Mouse (Mus musculus) G1E (cell line): ENCODE measurements around the gene Ugt1a6b.

Experiments used
- CTCF ChIP-seq: IDR thresholded peaks from 2 replicates; pipeline ENCODE4 v1.5.1; 2012; ENCODE audit warnings: low read depth, low read length, inconsistent platforms, mixed read lengths
- GATA1 ChIP-seq: IDR thresholded peaks from 2 replicates; pipeline ENCODE4 v1.6.1; 2012; ENCODE audit warnings: borderline replicate concordance, low read length, inconsistent platforms, mixed read lengths
- GATA2 ChIP-seq: IDR thresholded peaks from 2 replicates; pipeline ENCODE4 v1.6.1; 2012; ENCODE audit warnings: low read depth, low read length, inconsistent platforms, borderline replicate concordance
- POLR2AphosphoS5 ChIP-seq: IDR thresholded peaks from 2 replicates; pipeline ENCODE4 v1.6.1; 2012; ENCODE audit warnings: low read depth, low read length, inconsistent platforms; ENCODE audit not compliant: insufficient replicate concordance
- TAL1 ChIP-seq: conservative IDR thresholded peaks from 2 replicates; pipeline ENCODE4 v1.6.1; 2012; ENCODE audit warnings: low read depth, low read length, inconsistent platforms, mixed read lengths

- TF ChIP-seq CTCF: no peak
- no peak for TF ChIP-seq GATA1
- no peak for TF ChIP-seq TAL1
- TF ChIP-seq GATA2: no peak
- no peak for TF ChIP-seq POLR2AphosphoS5
Observed at GRCm38 (mm10) chr1:88217576-88217975, 114.5 kb downstream of the Ugt1a6b start.
